Mouse (Mus musculus): ENCODE measurements around the gene Gmds.

The Gmds gene

GRCm38 (mm10) chr13:31810375-31810692 is 528.2 kb downstream of the Gmds start:
- no peak for DNase-seq (ENCODE audit: low spot score)

GRCm38 (mm10) chr13:31809701-31810100 is 528.8 kb downstream of the Gmds start:
- no peak for DNase-seq (ENCODE audit: low spot score)

- DNase-seq (ENCODE audit: low spot score): no peak
Measured at GRCm38 (mm10) chr13:31808804-31809420, 529.6 kb downstream of the Gmds start.

GRCm38 (mm10) chr13:31808116-31808803 is 530.3 kb downstream of the Gmds start:
- DNase-seq (ENCODE audit: low spot score): no peak

GRCm38 (mm10) chr13:31807736-31808115 is 530.8 kb downstream of the Gmds start:
- DNase-seq (ENCODE audit: low spot score): no peak

GRCm38 (mm10) chr13:31806890-31807735 is 531.4 kb downstream of the Gmds start:
- DNase-seq (ENCODE audit: low spot score): no peak

- DNase-seq (ENCODE audit: low spot score): peak; percentile 49
Measured at GRCm38 (mm10) chr13:31806428-31806832, 532.1 kb downstream of the Gmds start, which contains the start of gene Foxc1. Gene Foxc1 (plus strand): TSS chr13:31806633.

- no peak for DNase-seq (ENCODE audit: low spot score)
Measured at GRCm38 (mm10) chr13:31805831-31806427, 532.6 kb downstream of the Gmds start.

- DNase-seq (ENCODE audit: low spot score): no peak
Measured at GRCm38 (mm10) chr13:31804571-31804970, 534.0 kb downstream of the Gmds start.

GRCm38 (mm10) chr13:31803166-31804093 is 535.1 kb downstream of the Gmds start:
- no peak for DNase-seq (ENCODE audit: low spot score)

- no peak for DNase-seq (ENCODE audit: low spot score)
Measured at GRCm38 (mm10) chr13:31802447-31802846, 536.1 kb downstream of the Gmds start.

- DNase-seq (ENCODE audit: low spot score): no peak
Measured at GRCm38 (mm10) chr13:31801703-31802305, 536.7 kb downstream of the Gmds start.

GRCm38 (mm10) chr13:31800581-31801576 is 537.7 kb downstream of the Gmds start:
- peak; percentile 71 for DNase-seq (ENCODE audit: low spot score)

GRCm38 (mm10) chr13:31798075-31798474 is 540.5 kb downstream of the Gmds start:
- no peak for DNase-seq (ENCODE audit: low spot score)

- no peak for DNase-seq (ENCODE audit: low spot score)
Measured at GRCm38 (mm10) chr13:31797346-31797745, 541.2 kb downstream of the Gmds start.

- DNase-seq (ENCODE audit: low spot score): no peak
Measured at GRCm38 (mm10) chr13:31793163-31793562, 545.4 kb downstream of the Gmds start.

GRCm38 (mm10) chr13:31792480-31793132 is 545.9 kb downstream of the Gmds start:
- no peak for DNase-seq (ENCODE audit: low spot score)

GRCm38 (mm10) chr13:31784757-31785156 is 553.8 kb downstream of the Gmds start:
- no peak for DNase-seq (ENCODE audit: low spot score)

- DNase-seq (ENCODE audit: low spot score): no peak
Measured at GRCm38 (mm10) chr13:31782063-31782462, 556.5 kb downstream of the Gmds start.

Data from ovary, postnatal 10 days (tissue).